Mouse (Mus musculus): Measurements from ENCODE around the gene Gm17359.

Gm17359 gene

DNA sequence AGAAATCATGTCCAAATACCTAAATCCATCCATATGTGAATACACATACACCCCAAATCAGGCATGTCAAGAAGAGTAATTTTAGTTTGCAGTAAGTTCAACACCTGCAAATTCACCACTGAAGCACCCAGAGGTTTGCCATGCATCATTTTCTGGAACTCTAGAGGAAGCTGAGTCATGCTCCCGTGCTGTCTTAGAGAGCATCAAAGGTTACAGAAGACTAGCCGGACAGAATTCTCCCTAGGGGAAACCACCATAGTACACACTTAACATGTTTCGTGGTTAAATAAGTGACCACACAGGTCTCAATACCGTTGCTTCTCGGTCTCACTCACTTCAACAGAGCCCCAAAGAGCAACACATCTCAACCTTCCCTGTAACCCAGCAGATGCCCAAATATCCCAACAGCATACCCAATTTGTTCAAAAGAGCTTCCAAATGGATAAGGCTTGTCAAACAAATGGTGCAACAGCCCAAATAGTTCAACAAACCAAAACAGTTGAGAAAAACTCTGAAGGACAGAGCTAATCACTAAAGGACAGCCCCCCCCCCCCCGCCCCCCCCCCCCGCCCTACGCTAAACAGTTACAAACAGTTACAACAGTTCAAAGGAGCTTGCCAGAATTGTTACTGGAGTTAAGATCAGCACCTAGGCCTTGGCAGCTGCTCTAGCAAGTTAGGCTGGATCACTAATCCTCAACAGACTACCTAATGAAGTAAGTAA is at the start of gene Gm17359:
Gene Gm17359 (plus strand): TSS at position 618 of the 723 bp plus-strand sequence.
- no peak for DNase-seq

- DNase-seq, result peak; percentile 97
Measured at GRCm38 (mm10) chr3:79287108-79287576, 49.3 kb upstream of the Gm17359 start.

GRCm38 (mm10) chr3:79287699-79288458 is 48.6 kb upstream of the Gm17359 start:
- DNase-seq, result no peak

DNA sequence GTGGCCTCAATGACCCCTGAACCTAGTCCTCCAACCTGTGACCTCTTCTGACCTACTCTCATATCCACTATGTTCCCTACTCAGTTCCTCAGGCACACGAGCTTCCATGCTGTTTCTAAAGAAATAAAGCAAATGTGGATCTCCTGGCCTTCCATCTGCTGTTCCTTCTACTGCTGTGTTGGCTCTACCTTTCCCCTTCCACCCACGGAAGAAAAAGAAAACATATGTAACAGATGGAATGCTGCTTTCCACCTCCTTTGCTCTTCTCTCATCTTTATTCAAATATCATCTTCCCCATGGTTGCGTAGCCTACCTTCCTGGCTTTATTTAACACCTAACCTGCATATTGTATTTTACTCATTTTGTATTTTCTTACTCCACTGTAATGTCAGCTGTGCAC is 47.4 kb upstream of the Gm17359 start:
- DNase-seq, result peak; percentile 61

- DNase-seq, result no peak
Measured at GRCm38 (mm10) chr3:79293023-79293422, 43.4 kb upstream of the Gm17359 start.

GRCm38 (mm10) chr3:79294701-79295100 is 41.8 kb upstream of the Gm17359 start:
- DNase-seq, result no peak

GRCm38 (mm10) chr3:79296049-79296448 is 40.4 kb upstream of the Gm17359 start:
- no peak for DNase-seq

GRCm38 (mm10) chr3:79296586-79296985 is 39.9 kb upstream of the Gm17359 start:
- no peak for DNase-seq

DNA sequence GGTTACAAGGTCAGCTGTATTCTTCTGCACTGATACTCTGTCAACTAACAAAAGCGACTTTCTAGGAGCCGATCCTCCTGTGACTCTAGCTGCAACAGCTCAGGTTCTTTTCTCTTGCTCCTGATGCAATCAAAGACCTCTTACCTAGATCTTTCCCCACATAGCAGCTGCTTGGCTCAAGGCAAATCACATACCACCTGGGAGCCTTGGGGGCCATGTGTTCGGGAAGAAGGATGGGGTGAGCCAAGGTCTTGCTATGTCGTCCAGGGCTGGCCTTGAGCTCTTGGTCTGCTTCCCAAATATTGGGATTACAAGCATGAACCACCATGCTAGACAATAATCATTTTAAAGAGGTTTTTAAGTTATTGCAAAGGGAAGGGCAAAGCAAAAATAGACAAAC is 39.2 kb upstream of the Gm17359 start:
- no peak for DNase-seq

DNA sequence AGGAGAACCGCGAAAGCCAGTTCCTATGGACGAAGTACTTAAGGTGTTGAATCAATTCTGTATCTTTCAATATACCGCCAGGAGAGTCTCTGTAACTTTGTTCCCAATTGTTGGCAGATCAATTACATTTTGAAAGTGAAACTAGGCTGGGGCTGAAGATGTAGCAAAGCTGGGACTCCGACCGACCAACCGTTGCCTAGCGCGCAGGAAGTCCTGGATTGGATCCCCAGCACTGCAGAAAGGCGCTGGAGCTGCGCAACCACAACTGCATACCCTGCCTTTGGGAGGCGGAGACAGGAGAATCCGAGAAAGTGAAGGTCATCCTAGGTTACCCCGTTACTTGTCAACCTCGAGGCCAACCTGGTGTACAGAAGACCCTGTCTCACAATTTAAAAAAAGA is 37.1 kb upstream of the Gm17359 start:
- no peak for DNase-seq

GRCm38 (mm10) chr3:79308605-79309004 is 27.9 kb upstream of the Gm17359 start:
- no peak for DNase-seq

DNA sequence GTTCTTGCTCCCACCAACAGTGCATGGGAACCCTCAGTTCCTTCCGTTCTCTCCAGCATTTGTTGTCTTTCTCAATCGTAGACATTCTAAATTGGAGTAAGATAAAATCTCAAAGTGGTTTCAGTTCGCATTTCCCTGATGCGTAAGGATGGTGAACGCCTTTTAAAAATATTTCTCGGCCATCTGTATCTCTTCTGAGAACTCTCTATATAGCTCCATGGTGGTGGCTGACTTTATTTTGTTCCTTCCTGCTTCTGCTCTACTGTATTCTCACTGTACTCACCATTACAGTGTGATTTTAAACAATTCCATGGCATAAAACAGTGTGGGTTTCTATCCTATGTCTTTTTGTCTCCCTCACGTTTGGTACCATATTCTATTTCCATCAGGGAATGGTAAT is 26.3 kb upstream of the Gm17359 start:
- DNase-seq, result no peak

- no peak for DNase-seq
Measured at GRCm38 (mm10) chr3:79311895-79312294, 24.6 kb upstream of the Gm17359 start.

DNA sequence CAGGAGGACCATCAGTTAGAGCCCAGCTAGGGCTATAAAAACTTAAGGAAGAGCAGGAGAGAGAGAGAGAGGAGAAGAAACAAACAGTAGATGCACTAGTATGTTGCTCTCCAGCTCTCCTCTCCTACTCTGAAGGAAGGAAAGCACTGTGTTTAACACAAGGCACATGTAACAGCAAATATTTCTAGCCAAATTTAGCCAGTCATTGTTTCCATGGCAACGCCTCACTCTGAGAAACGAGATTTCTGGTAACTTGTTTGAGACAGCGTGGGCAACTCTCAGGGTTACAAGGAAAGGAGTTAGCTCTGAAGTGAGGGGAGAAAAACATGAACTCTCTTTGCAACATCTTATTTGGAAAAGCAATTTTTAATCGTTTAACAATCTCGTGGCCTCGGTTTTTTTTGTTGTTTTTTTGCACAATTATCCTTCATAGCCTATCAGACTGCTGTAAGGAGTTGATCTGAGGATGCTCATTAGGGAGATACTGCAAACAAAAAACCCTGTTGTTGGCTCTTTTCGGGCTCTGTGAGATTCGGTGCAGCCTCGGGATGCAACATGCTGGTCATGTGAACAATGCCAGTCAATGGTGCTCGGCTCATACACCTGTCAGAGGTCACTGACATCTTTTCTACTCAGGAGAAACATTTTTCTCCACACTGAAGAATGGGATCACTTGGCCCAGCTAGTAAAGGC is 22.3 kb upstream of the Gm17359 start:
- peak; percentile 89 for DNase-seq

DNA sequence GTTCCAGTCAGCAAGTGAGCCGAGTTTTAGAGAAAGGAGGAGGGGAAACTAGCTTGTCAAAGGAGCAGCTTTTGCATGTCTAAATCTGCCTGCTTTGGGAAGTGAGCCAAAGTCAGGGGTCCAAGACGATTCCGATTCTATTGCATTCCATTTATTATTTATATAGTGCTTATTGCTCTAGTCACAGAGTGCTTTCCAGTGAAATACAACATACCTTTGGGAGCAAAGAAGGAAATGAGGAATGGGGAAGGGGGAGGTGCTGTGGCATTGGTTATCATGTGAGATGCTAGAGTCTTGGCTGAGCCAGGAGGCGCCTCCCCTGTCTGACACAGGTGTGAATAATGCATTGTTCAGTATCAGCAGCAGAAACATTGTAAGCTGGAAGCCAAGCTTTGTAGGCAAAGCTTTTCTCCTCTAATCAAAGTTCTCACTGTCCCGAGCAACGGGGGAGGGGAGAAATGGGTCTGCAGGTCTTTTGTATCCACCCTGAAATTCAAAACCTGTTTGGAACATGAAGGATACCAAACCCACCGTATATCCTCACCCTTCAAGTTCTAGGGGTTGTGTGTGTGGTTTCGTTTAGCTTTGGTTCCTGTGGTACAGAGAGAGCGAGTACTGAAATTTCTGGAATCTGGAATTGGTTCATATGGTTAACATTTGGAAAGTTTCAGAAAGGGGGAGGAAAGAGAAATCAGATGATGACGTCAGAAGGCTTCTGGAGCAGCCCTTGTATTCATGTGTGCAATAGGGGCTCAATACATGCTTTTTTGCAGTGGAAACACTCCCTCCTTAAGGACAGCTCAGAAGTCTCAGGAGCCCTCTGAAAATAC is 11.5 kb upstream of the Gm17359 start:
- DNase-seq, result no peak

- no peak for DNase-seq
Measured at GRCm38 (mm10) chr3:79329691-79330315, 6.7 kb upstream of the Gm17359 start.

- no peak for DNase-seq
Measured at GRCm38 (mm10) chr3:79333051-79333450, 3.4 kb upstream of the Gm17359 start.

GRCm38 (mm10) chr3:79333643-79334200 is 2.7 kb upstream of the Gm17359 start:
- DNase-seq, result no peak

GRCm38 (mm10) chr3:79340737-79341136 is 4.3 kb downstream of the Gm17359 start:
- no peak for DNase-seq

DNA sequence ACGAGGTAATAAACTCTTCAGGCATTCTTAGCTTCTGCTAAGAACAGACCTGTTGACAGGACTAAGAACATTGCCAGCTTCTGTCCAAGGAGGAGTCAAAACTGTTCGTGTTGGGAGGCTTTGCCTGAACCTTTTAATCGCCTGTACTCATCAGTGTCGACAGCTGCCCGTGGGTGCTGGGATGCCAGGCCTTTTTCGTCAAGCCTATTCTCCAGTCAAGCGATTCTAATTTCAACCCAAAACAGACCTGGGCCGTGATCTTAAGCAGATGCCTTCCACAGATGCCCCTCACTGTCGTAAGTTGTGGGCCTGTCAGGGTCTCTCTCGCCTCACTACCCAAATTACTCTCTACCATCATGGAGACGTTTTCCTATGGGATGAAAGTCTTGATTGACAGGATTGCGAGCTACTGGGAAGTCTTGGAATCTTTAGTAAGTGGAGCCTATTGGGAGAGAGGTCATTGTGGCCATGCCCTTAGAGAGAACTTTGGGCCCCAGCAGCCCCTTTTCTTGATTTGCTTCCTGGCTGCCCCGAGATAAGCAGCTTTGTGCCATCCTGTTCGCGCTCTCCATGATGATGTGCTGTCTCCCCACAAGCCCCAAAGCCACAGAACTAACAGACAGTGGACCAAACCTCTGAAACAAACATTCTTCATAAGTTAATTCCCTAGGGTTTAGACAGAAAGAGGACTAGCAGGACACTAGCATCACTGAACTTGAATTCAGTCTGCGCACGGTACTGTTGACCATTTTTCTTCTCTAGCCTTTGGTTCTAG is 6.7 kb downstream of the Gm17359 start:
- DNase-seq, result no peak

- no peak for DNase-seq
Measured at GRCm38 (mm10) chr3:79349311-79349710, 12.8 kb downstream of the Gm17359 start.

All from right cerebral cortex, adult 18-20 months (tissue).